Mouse (Mus musculus): Measurements from ENCODE around the gene Cpne9. TPM values are rescaled to one million over a fixed set of nuclear protein-coding genes. Genes with fewer than 3 reads are reported as not detected.
A peak's percentile ranks its signal among the peaks of the same experiment; 100 is the strongest.

Gene Cpne9
- polyA plus RNA-seq (2012; ENCODE audit: insufficient read depth, insufficient read length, low replicate concordance, missing spikeins) = not detected in 2 replicates

DNA sequence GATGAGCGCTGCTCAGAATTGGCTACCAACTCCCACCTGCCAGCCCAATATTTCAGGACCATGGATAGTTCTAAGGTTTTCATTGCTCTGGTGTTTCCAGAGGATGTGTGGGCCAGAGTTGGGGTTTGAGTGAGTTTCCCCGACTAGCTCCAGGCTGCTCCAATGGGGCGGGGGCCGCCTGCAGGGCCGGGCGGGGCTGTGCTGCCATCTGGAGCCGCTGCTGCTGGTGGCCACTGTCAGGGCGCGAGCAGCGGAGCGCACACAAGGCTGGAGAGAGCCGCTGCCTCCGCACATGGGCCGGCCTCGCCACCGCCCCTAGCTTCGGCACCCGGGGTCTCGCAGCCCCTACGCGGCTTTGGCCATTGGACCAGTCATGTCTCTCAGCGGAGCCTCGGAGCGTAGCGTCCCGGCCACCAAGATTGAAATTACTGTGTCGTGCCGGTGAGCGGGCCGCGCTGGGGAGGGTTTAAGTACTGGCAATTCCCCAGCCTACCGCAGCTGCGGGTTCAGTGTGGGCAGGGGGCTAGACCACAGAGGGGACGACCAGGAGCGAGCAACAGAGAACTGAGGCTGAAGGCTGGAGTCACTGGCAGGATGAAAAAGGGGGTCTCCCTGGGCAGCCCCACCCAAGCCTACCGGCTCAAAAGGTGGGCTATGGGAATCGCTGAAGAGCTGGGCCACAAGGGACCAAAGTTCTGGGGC is at the start of gene Cpne9:
TSS of gene Cpne9 (plus strand) at position 207 of the 702 bp plus-strand sequence.
- 3% methylated on average over 37 of the region's 37 CpGs for WGBS
- TF ChIP-seq CTCF (IDR thresholded peaks at IDR 0.05; ENCODE audit: insufficient read depth, low read depth, low read length) (no peak), POLR2A (IDR thresholded peaks at IDR 0.05; ENCODE audit: insufficient read depth, low read depth, low read length) (no peak)

DNA sequence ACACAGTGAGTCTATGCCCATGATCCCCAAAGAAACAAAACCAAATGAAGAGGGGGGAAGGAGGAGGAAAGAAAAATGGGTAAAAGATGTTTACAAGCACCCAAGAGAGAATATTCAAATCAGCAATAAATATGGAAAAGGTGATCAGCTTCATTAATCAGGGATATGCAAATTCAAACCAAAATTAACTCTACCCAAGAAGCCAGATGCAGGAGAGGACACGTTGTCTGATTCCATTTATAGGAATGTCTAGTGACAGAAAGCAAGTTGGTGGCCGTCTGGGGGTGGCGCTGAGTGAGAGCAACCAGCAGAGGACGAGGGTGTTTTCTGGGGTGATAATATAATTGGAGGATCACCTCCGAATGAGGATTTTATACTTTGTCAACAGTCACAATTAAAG is 47.0 kb upstream of the Cpne9 start:
- 60% methylated on average over 5 of the region's 5 CpGs for WGBS
- H3K4me1 ChIP-seq (ENCODE audit: control insufficient read depth, insufficient read depth, low read length) = peaks cover 3% of the 10 kb centered on the region
- H3K27ac ChIP-seq (ENCODE audit: insufficient read depth, low read depth, low read length) = no peak overlapping the region
- H3K4me3 ChIP-seq (ENCODE audit: insufficient read depth, low read depth, low read length) = no peak overlapping the region
- TF ChIP-seq POLR2A (IDR thresholded peaks at IDR 0.05; ENCODE audit: insufficient read depth, low read depth, low read length) (no peak), CTCF (IDR thresholded peaks at IDR 0.05; ENCODE audit: insufficient read depth, low read depth, low read length) (no peak)

More for the DNA sequence above, at the start of gene Cpne9:
- no peak within 1 kb of the TSS for H3K27ac ChIP-seq (ENCODE audit: insufficient read depth, low read depth, low read length)
- peaks cover 14% of the 10 kb centered on the region for H3K4me1 ChIP-seq (ENCODE audit: control insufficient read depth, insufficient read depth, low read length)
- peak within 1 kb of the TSS; percentile 45 for H3K4me3 ChIP-seq (ENCODE audit: insufficient read depth, low read depth, low read length)

DNA sequence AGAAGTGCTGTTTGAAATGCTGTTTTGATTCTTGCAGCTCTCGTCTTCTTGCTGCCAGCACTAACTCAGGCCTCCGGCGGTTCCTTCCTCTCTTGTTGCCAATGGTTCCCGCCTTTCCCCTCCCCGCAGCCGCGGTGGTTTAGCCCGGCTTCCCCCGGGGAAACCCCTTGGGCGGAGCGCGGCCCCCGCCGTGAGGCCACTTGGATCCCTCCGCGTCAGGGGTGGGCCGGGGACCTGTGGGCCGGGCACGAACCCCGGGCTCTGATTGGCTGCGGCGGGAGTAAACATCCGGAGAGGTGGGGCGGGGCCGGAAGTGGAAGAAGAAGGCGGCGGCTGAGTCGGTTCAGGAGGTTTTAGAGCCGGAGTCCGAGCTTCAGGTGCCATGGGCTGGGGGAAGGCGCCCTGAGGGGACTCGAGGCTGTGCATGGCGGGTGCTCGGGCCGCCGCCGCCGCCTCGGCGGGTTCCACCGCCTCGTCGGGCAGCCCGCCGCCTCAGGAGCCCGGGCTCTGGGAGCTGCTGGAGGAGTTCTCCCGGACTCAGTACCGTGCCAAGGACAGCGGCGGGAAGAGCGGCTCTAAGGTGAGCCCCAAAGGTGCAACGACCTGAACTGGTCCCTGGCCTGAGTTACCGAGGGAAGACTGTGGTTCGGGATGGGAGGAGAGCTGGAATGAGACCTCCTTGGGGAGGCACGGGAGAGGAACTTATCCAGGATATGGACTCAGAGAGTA is 44.4 kb upstream of the Cpne9 start, which contains the start of gene Mtmr14:
TSS of gene Mtmr14 (plus strand) at position 302 of the 729 bp plus-strand sequence.
- TF ChIP-seq CTCF (IDR thresholded peaks at IDR 0.05; ENCODE audit: insufficient read depth, low read depth, low read length) = no peak
- peak; percentile 26 for TF ChIP-seq POLR2A (IDR thresholded peaks at IDR 0.05; ENCODE audit: insufficient read depth, low read depth, low read length)
- Histone ChIP-seq H3K27ac (ENCODE audit: insufficient read depth, low read depth, low read length) (peak within 1 kb of the TSS; percentile 70; the same call in 1 of the 2 replicates), H3K4me3 (ENCODE audit: insufficient read depth, low read depth, low read length) (peak within 1 kb of the TSS; percentile 70), H3K4me1 (ENCODE audit: control insufficient read depth, insufficient read depth, low read length) (peaks cover 3% of the 10 kb centered on the region)
- under 1% methylated on average over 55 of the region's 55 CpGs for WGBS

DNA sequence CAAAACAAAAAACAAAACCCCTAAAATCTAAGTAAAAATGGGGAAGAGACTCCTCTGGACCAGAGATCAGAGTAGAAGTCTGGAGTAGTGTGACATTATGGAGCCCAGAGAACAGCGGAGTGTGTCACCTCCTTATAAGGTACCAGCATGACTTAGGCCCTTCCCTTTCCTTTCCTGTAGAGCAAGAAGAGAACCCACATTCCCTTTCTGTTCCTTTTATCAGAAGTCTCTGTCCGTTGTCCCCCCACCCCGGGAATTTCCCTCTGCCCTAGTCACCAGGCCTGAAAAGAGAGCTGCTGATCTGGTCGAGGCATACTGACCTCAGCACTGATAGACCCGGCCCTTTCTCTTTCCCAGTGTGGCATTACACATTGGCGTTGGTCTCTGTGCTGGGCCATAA is 43.7 kb upstream of the Cpne9 start:
- Histone ChIP-seq H3K4me1 (ENCODE audit: control insufficient read depth, insufficient read depth, low read length) (peaks cover 3% of the 10 kb centered on the region), H3K27ac (ENCODE audit: insufficient read depth, low read depth, low read length) (no peak overlapping the region), H3K4me3 (ENCODE audit: insufficient read depth, low read depth, low read length) (peak overlapping the region; percentile 70)
- TF ChIP-seq CTCF (IDR thresholded peaks at IDR 0.05; ENCODE audit: insufficient read depth, low read depth, low read length) = no peak
- TF ChIP-seq POLR2A (IDR thresholded peaks at IDR 0.05; ENCODE audit: insufficient read depth, low read depth, low read length) = no peak
- WGBS = 35% methylated on average over 6 of the region's 6 CpGs

DNA sequence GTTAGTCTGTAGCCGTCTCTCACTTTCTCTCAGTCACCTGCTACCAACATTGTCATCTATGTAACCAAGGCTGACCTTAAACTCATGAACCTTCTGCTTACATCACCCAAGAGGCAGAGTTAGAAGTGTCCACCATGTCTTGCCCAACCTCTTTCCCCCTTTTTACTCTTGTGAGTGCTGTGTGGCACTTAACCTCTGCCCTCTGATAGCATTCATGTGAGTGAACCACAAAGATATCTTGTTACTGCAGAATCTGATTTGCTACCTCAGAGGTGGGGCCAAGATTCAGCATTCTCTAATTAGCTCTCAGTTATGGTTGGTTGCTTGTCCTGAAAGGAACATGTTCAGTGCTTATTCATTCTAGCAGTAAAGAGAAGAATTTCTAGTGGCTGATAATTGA is 39.4 kb upstream of the Cpne9 start:
- 69% methylated on average over 1 of the region's 1 CpGs for WGBS
- Histone ChIP-seq H3K27ac (ENCODE audit: insufficient read depth, low read depth, low read length) (no peak overlapping the region), H3K4me1 (ENCODE audit: control insufficient read depth, insufficient read depth, low read length) (peaks cover 3% of the 10 kb centered on the region), H3K4me3 (ENCODE audit: insufficient read depth, low read depth, low read length) (no peak overlapping the region)
- TF ChIP-seq CTCF (IDR thresholded peaks at IDR 0.05; ENCODE audit: insufficient read depth, low read depth, low read length) = no peak
- no peak for TF ChIP-seq POLR2A (IDR thresholded peaks at IDR 0.05; ENCODE audit: insufficient read depth, low read depth, low read length)

DNA sequence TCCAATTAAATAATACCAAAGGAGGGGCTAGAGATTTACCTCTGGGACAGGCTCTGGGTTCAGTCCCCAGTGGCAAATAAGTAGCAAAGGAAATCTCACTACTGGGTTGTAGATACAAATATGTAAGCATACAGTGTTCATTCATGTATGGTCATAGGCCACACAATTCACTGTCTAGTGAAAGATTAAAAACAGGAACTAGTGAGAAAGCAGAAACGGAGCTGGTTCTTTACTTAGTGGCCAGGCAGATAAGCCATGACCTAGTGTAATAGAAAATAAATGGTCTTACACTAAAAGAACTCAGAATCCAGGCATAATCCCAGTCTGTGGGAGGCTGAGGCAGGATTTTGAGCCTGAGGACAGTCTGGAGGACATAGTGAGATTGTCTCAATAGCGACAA is 36.5 kb upstream of the Cpne9 start:
- TF ChIP-seq CTCF (IDR thresholded peaks at IDR 0.05; ENCODE audit: insufficient read depth, low read depth, low read length) (no peak), POLR2A (IDR thresholded peaks at IDR 0.05; ENCODE audit: insufficient read depth, low read depth, low read length) (no peak)
- 95% methylated on average over 2 of the region's 2 CpGs for WGBS
- no peaks in the 10 kb centered on the region for H3K4me1 ChIP-seq (ENCODE audit: control insufficient read depth, insufficient read depth, low read length)

DNA sequence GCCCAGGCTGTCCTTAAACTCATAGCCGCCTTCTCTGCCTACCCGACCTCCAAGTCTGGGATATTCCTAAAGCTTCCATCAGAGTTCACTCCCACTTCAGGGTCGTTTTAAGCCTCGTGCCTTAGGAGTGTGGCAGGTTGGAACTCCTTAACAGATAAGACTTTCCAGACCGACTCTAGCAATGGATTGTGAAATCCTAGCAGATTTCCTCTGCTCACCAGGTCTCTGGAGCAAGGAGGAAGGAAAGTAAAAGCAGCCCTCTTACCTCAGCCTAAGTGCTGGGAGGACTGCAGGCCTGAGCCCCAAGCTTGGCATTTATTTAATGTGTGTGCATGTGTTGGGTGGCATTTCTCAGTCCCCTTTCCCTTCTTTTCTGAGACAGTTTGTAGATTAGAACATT is 31.3 kb upstream of the Cpne9 start:
- H3K27ac ChIP-seq (ENCODE audit: insufficient read depth, low read depth, low read length) = no peak overlapping the region
- no peak overlapping the region for H3K4me3 ChIP-seq (ENCODE audit: insufficient read depth, low read depth, low read length)
- WGBS = 94% methylated on average over 5 of the region's 5 CpGs
- no peaks in the 10 kb centered on the region for H3K4me1 ChIP-seq (ENCODE audit: control insufficient read depth, insufficient read depth, low read length)
- TF ChIP-seq POLR2A (IDR thresholded peaks at IDR 0.05; ENCODE audit: insufficient read depth, low read depth, low read length) (no peak), CTCF (IDR thresholded peaks at IDR 0.05; ENCODE audit: insufficient read depth, low read depth, low read length) (no peak)

More for the DNA sequence above, 36.5 kb upstream of the Cpne9 start:
- Histone ChIP-seq H3K27ac (ENCODE audit: insufficient read depth, low read depth, low read length) (no peak overlapping the region), H3K4me3 (ENCODE audit: insufficient read depth, low read depth, low read length) (no peak overlapping the region)

DNA sequence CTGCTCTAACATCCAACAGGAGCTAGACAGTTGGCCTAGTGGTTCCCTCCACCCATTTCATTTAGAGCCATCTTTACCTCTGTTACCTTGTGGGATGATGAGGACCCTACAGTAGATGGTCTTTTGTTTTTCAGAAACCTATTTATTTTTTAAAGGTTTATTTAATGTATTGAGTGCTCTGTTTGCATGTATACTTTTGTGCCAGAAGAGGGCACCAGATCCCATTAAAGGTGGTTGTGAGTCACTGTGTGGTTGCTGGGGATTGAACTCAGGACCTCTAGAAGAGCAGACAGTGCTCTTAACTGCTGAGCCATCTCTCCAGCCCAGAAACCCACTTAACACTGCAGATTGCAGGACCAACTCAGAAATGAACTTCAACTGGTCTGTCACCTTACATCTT is 30.2 kb upstream of the Cpne9 start:
- TF ChIP-seq POLR2A (IDR thresholded peaks at IDR 0.05; ENCODE audit: insufficient read depth, low read depth, low read length) (no peak), CTCF (IDR thresholded peaks at IDR 0.05; ENCODE audit: insufficient read depth, low read depth, low read length) (no peak)
- H3K27ac ChIP-seq (ENCODE audit: insufficient read depth, low read depth, low read length) = no peak overlapping the region
- H3K4me1 ChIP-seq (ENCODE audit: control insufficient read depth, insufficient read depth, low read length) = no peaks in the 10 kb centered on the region
- no peak overlapping the region for H3K4me3 ChIP-seq (ENCODE audit: insufficient read depth, low read depth, low read length)

DNA sequence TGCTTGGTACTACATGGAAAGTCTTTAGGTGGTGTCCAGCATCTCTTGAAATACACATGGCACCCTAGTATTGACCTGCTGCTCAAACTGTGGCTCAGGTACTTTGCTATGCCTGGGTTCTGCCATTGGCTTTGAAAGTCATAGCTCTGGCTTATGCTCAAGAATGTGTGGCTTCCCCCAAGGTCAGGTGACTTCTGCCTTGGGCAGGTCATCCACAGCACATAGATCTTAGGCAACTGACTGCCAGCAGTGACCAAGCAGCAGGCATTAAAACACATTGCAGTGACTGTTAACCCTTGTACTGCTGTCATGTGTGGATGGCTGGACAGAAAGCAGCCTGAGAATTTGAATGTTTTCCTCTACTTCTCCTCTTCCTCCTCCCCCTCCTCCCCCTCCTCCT is 27.2 kb upstream of the Cpne9 start:
- H3K4me1 ChIP-seq (ENCODE audit: control insufficient read depth, insufficient read depth, low read length) = no peaks in the 10 kb centered on the region
- H3K4me3 ChIP-seq (ENCODE audit: insufficient read depth, low read depth, low read length) = no peak overlapping the region
- TF ChIP-seq CTCF (IDR thresholded peaks at IDR 0.05; ENCODE audit: insufficient read depth, low read depth, low read length) = no peak
- no peak for TF ChIP-seq POLR2A (IDR thresholded peaks at IDR 0.05; ENCODE audit: insufficient read depth, low read depth, low read length)

More for the DNA sequence above, 27.2 kb upstream of the Cpne9 start:
- H3K27ac ChIP-seq (ENCODE audit: insufficient read depth, low read depth, low read length) = no peak overlapping the region

All from olfactory bulb, adult 2 months (tissue).